Mouse (Mus musculus): Measurements from ENCODE around the gene Otud7b. TPM values are rescaled to one million over a fixed set of nuclear protein-coding genes. Genes with fewer than 3 reads are reported as not detected.
"Not testable (repeated sequence)": the region's sequence is repeated elsewhere in the genome, so short reads cannot be mapped to it uniquely, and the experiment has no call there.

Gene Otud7b
- total RNA-seq, 2 experiments from 2014 or later: 30.1 to 33.4 TPM

DNA sequence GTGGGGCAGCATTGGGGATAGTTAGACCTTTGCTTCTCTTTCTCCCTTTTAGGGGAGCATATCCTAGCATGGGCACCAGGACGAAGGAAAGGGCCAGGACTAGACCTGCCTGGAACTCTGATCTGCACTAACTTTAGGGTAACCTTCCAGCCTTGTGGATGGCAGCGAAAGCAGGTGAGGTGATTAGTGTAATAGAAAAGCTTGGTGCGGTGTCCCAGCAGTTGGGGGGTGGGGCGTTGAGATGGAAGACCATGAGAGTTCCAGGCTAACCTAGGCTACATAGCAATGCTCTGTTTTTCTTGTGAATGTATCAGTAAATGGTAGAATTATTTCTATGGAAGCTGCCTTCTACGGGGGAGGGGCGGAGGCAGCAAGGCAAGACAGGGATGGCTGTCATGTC, 58.7 kb downstream of the Otud7b start:
- Histone ChIP-seq H3K4me3 (no peak overlapping the region), H3K27ac (no peak overlapping the region)
- DNase-seq (ENCODE audit: low spot score in 2 of 2): no peak
- TF ChIP-seq CTCF (conservative IDR thresholded peaks at IDR 0.05): no peak

DNA sequence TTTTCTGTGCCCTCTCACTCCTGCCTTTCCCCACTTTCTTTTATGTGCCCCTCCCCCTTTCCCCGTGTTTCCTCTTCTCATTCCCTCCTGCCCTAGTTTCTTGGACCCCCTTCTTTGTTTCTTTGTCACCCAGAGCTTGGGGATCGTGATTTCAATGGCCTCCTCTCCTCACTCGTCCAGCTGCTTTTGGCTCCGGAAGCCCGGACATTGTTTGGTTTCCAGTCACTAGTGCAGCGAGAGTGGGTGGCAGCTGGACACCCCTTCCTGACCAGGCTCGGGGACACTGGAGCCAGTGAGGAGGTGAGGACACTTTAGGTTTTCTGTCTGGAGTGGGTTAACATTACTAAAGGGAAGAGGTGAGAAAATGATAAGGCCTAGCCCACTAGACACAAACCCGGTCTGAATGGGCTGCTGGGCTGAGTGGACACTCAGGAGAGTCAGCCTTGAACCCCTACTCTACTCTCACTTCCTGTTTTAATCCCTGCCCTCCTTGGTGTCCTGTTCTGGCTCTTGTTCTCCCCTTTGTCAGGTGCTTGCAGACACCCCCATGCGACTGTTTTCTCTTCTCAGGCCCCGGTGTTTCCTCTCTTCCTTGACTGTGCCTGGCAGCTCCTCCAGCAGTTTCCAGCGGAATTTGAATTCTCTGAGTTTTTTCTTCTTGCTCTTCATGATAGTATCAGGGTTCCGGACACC, 64.3 kb downstream of the Otud7b start:
- Histone ChIP-seq H3K4me3 (no peak overlapping the region; the same call in 1 of the 2 replicates), H3K27ac (peak overlapping the region; percentile 64)
- no peak for TF ChIP-seq CTCF (conservative IDR thresholded peaks at IDR 0.05)
- DNase-seq (ENCODE audit: low spot score in 2 of 2): no peak

DNA sequence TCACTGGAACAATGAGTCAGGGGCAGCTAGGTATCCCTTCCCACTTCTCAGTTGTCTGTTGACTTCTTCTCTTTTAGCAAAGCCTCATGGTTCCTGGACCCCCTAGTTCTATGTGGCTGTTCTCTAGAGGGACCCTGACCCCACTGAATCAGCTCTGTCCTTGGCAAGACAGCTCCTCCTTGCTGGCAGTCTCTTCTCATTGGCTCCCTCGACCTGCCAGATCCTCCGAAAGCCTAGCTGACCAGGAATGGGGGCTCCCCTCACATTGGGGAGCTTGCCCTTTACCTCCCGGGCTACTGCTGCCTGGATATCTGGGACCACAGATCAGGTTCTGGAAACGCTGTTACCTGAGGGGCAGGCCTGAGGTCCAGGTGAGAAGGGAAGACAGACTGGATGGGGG, 65.9 kb downstream of the Otud7b start:
- 0 out of 2 replicates have a peak overlapping the region, but pooled peaks have one; percentile 12 for H3K27ac ChIP-seq
- DNase-seq (ENCODE audit: low spot score in 2 of 2): no peak
- H3K4me3 ChIP-seq: no peak overlapping the region
- TF ChIP-seq CTCF (conservative IDR thresholded peaks at IDR 0.05): no peak

DNA sequence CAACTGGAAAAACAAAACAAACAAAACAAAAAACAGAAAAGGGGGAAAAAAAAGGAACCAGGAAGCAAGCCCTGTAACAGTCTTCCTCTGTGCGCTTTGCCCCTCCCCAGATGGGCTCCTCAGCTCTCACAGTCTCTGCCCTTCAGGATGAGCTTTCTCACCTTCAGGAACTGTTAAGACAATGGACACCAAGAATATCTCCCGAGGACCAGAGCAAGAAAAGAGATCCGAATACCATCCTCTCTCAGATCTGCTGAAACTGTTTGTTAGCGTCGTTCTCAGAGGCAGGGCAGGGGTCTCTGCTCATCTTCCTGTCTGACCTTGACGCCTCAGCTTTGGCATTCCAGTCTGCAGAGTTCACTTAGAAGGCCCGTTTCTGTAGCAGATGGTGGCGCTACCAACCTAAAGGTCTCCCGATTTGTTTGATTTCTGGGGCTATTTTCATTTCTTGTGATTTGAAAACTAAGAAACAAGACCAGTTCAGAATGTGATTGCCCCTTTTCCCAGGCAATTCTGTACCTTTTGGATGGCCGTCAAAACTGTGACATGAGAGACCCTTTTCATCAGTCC, 66.7 kb downstream of the Otud7b start:
- TF ChIP-seq CTCF (conservative IDR thresholded peaks at IDR 0.05): no peak

DNA sequence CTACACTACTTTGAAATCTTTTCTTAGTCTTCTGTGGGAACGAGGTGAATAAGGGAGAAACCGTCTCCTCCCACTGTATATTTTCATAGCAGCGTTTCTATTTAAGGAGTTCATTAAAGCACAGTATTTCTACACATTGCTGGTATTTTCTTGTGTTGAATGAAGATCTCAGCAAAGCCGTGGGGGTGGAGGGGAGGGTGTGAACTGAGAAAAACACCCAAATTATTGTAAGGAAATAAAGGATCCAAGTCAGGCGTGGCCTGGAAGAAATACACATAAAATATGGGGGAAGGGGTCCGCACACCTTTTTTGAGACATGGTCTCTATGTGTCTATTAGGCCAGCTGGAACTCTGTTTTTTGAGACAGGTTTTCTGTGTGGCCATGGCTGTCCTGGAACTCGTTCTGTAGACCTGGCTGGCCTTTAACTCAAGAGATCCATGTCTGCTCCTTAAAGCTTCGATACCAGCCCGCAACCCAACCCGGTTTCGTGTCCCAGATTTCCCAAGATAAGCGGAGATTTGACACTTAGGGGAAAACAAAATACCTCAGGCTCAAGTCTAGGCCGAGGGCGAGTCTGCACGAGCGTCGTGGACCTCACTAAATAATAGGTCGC, 67.4 kb downstream of the Otud7b start:
- Histone ChIP-seq H3K4me3 (peak overlapping the region; percentile 98), H3K27ac (peak overlapping the region; percentile 98)
- no peak for DNase-seq (ENCODE audit: low spot score in 2 of 2)
- TF ChIP-seq CTCF (conservative IDR thresholded peaks at IDR 0.05): no peak

More for the DNA sequence above, 66.7 kb downstream of the Otud7b start:
- no peak for DNase-seq (ENCODE audit: low spot score in 2 of 2)
- Histone ChIP-seq H3K27ac (peak overlapping the region; percentile 98), H3K4me3 (peak overlapping the region; percentile 98)

DNA sequence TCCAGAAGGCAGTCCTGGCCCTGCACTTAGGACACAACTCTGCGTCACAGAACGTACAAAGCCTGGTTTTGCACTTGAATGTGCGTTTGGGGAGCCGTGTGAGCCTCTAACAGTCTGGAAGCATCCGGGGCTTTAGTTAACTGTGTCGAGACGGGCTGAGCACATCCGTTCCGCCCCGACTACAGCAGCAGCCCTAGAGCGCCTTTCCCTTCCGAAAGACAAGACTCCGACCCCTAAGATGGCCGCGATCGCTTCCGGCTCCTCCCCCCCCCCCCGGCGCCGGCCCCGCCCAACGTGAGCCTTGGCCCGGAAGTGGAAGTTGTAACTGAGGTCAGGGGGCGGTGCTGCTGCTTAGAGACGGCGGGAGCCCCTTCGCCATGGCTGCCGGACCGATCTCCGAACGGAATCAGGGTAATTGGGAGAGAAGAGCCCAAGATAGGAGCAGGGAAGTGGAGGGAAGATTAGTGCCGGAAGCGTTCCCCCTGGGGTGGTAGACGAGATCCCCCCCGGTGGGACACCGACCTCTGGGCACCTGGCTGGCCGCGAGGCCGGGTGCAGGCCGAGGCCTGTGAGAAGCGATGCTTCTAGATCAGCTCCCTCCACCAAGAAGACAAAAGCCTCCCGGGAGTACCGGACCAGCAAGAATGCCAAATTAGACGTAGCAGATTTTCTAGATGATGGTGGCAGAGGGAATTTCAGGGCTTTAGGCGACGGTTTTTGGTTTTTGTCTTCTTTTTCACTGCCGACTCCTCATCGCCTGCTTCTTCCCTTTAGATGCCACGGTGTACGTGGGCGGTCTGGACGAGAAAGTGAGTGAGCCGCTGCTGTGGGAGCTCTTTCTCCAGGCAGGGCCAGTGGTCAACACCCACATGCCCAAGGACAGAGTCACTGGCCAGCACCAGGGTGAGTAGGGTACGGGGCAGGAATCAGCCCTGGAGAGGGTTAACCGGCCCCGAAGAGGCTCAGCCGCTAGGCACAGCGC, 68.2 kb downstream of the Otud7b start, which contains the start of gene Sf3b4:
TSS of gene Sf3b4 (plus strand) at position 136 of the 982 bp plus-strand sequence.
- Histone ChIP-seq H3K27ac (peak within 1 kb of the TSS; percentile 98), H3K4me3 (peak within 1 kb of the TSS; percentile 98)
- TF ChIP-seq CTCF (conservative IDR thresholded peaks at IDR 0.05): no peak
- DNase-seq (ENCODE audit: low spot score in 2 of 2): peak; percentile 82 to 83

DNA sequence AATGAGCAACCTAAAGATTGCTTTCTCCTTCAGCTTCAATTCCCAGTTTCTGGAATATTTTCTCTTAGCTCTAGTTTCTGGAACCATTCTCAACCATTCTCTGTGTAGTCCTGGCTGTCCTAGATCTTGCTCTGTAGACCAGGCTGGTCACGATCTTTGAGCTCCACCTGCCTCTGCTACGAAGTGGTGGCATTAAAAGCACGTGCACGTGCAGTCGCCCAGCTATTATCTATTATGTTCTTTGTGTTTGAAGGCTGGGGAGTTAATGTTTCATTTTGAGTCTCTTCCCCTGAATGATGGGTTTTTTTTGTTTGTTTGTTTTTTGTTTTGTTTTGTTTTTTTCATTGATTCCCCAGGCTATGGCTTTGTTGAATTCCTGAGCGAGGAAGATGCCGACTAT, 68.9 kb downstream of the Otud7b start:
- DNase-seq (ENCODE audit: low spot score in 2 of 2): no peak
- Histone ChIP-seq H3K4me3 (peak overlapping the region; percentile 98), H3K27ac (peak overlapping the region; percentile 98; the same call in 1 of the 2 replicates)
- no peak for TF ChIP-seq CTCF (conservative IDR thresholded peaks at IDR 0.05)

DNA sequence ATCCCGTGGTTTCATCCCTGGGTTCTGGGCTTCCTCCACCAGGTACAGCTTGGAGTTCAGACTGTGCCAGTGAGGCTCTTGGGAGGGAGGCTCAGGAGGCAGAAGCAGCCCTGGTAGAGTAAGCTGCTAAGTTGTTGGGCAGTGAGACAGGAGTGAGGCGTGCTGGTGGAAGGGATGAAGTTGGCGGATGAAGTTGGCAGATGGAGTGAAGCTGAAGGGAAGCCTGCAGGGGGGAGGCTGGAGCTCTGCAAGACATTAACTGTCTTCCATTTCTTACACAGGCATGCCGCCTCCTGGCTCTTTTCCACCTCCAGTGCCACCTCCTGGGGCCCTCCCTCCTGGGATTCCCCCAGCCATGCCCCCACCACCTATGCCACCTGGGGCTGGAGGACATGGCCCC, 69.7 kb downstream of the Otud7b start:
- not testable (repeated sequence) for DNase-seq (ENCODE audit: low spot score in 2 of 2); H3K27ac ChIP-seq; H3K4me3 ChIP-seq

DNA sequence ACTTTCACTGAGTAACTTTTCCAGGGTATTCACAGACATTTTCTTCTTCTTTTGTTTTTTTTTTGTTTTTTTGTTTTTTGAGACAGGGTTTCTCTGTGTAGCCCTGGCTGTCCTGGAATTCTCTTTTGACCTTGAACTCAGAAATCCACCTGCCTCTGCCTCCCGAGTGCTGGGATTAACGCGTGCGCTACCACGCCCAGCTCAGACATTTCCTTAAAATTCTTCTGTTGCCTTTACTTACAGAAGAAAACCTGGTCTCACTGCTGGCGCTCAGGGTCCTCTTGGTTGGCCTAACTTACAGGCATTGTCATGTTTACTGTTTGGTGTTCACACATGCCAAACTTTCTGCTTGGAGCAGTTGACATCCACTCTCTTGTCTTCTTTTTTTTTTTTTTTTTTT, 70.9 kb downstream of the Otud7b start:
- no peak overlapping the region for H3K27ac ChIP-seq
- no peak for TF ChIP-seq CTCF (conservative IDR thresholded peaks at IDR 0.05)
- DNase-seq (ENCODE audit: low spot score in 2 of 2): no peak
- H3K4me3 ChIP-seq: no peak overlapping the region

DNA sequence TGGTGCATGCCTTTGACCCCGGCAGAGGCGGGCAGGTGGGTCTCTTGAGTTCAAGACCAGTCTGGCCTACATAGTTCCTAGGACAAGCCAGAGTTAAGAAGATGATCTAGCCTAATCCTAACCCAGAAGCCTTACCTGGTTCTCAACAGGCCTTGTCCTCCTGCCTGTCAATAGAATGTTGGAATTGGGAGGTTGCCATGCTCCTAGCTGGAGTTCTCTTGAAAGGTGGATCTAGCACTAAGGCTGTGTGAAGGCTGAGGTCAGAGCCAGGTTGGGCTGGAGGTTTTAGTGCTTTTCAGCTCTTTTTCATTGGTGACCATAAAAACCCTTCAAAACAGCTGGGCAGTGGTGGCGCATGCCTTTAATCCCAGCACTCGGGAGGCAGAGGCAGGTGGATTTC, 74.1 kb downstream of the Otud7b start:
- no peak for TF ChIP-seq CTCF (conservative IDR thresholded peaks at IDR 0.05)
- H3K27ac ChIP-seq: no peak overlapping the region
- H3K4me3 ChIP-seq: no peak overlapping the region
- DNase-seq (ENCODE audit: low spot score in 2 of 2): no peak

DNA sequence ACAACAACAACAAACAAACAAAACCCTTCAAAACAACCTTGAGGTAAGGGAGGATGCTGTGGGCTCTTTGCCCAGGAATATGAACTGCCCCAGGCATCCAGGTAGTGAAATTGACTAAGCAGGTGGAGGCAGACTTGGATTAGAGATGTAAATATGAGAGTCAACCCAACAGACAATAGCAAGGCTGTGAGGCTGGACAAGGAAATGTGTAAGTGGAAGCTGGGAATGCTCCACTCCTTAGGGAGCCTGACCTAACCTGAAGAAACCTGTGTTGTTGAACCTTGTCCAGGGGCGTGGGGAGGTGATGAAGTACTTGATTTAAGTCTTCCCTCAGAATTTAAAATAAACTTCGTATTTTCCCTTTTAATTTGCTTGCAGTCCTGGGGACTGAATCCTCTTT, 74.6 kb downstream of the Otud7b start:
- TF ChIP-seq CTCF (conservative IDR thresholded peaks at IDR 0.05): no peak

DNA sequence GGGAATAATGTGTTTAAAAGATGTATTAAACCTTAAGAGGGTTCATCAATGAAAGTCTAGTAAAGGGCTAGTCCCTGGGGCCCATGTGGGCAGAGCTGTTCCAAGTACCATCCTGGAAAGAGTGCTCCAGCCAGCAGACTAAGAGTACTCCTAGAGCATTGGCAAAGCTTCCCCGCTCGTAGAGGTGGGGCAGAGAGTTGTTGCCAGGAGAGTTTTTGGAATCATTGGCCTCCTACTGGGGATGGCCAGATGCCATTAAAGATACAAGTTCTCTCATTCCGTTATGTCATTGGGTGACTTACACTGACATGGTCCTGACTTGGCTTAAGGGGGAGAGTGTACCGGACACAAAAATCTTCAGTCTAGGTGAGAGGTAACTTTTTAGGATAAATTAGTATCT, 75.2 kb downstream of the Otud7b start:
- H3K4me3 ChIP-seq: no peak overlapping the region
- DNase-seq (ENCODE audit: low spot score in 2 of 2): no peak
- no peak for TF ChIP-seq CTCF (conservative IDR thresholded peaks at IDR 0.05)
- 0 out of 2 replicates have a peak overlapping the region, but pooled peaks have one; percentile 97 for H3K27ac ChIP-seq

More for the DNA sequence above, 74.6 kb downstream of the Otud7b start:
- Histone ChIP-seq H3K4me3 (no peak overlapping the region), H3K27ac (0 out of 2 replicates have a peak overlapping the region, but pooled peaks have one; percentile 97)
- DNase-seq (ENCODE audit: low spot score in 2 of 2): no peak

Measured in layer of hippocampus, adult 2 months (tissue).